Mouse (Mus musculus) liver, postnatal 0 days (tissue): Measurements from ENCODE around the gene Satb1.

ENCODE experiments used
- CTCF ChIP-seq: sonication (generic); IDR thresholded peaks from 2 replicates; pipeline ENCODE4 v1.5.1; 2016; ENCODE audit warnings: antibody characterized with exemption, low read depth
- EP300 ChIP-seq: IDR thresholded peaks from 2 replicates; pipeline ENCODE4 v1.6.1; 2016; ENCODE audit warnings: antibody characterized with exemption, low read depth, mild to moderate bottlenecking

- TF ChIP-seq CTCF (no peak), EP300 (no peak)
These were observed 72.7 kb downstream of the Satb1 start for GRCm38 (mm10) chr17:51760251-51760887.
